Mouse (Mus musculus) v-Abl transformed pro-B cells (cell line): ENCODE data around the gene Eif4g1.

Source experiments
- in situ Hi-C, 2 experiments: fragments of 400-800 bp; cut with MboI; formaldehyde crosslinking; loops; one replicate each; pipeline ENCODE4 v1.15.1; 2025; ENCODE audit not compliant: unreplicated experiment in 2 of 2

Eif4g1 gene

DNA sequence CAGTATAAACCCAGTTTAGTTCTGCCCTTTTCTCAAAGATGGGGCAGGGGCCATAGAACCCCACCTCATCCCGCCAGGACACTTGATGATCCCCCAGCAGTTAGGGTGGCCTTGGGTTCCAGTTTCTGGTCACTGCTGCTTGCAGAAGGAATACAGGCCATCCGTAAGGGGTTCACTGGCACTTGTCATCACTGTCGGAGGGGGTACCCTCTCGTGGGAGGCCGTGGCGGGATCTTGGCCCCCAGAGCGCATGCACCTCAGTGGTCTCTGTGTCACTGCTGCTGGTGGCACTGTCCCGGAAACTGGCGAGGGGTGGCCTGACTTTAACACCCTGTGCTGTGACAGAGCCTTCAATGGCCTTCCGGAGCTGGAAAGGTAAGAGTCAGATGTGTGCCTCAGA, 35.0 kb downstream of the Eif4g1 start:
- in situ Hi-C loops: loop anchor here (10.0 to 25.0 kb wide), 5 partner anchors 484 to 1559 kb away; partner anchors contain the start of genes Senp2 (in 1 of the 2) and Tra2b (in 1 of the 2)

- in situ Hi-C loops: loop anchor here (10.0 to 25.0 kb wide), 5 partner anchors 483 to 1558 kb away; partner anchors contain the start of genes Senp2 (in 1 of the 2) and Tra2b (in 1 of the 2)
These were observed 35.7 kb downstream of the Eif4g1 start for GRCm38 (mm10) chr16:20703699-20704400.

GRCm38 (mm10) chr16:20705786-20706185, 37.7 kb downstream of the Eif4g1 start:
- in situ Hi-C loops: loop anchor here (10.0 to 25.0 kb wide), 5 partner anchors 482 to 1557 kb away; partner anchors contain the start of genes Senp2 (in 1 of the 2) and Tra2b (in 1 of the 2)

DNA sequence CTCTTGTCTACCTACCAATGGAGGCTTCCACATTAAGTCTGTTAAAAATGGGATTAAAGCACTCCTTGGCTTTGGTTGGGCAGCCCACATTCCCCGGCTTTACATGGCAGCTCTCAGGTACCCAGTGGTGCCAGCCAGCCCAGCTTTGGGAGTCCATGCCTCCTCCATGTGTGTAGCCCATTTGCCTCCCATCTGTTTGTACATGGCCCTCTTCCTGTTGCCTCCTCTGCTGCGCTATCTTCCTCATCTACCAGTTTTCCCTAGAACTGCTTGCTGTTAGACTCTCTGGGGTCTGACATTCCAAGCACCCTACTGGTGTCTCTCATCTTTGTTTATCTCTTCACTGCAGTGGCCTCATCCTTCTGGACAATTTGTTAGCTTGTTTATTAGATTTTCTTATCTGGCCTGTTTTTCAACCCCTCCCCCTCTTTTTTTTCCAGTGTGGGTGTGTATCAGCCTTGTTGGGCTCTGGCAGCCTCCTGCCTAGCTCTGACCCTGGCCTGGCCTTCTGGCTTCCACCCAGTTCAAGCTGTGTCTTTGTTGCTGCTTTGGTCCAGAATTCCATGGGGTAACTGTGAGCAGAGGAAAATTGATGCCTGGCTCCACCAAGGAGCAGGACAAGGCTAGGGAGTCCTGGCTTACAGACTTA, 38.4 kb downstream of the Eif4g1 start:
- in situ Hi-C loops: loop anchor here (10.0 to 25.0 kb wide), 5 partner anchors 481 to 1556 kb away; partner anchors contain the start of genes Senp2 (in 1 of the 2) and Tra2b (in 1 of the 2)

GRCm38 (mm10) chr16:20708220-20708938, 40.3 kb downstream of the Eif4g1 start:
- in situ Hi-C loops: loop anchor here (10.0 to 25.0 kb wide), 5 partner anchors 479 to 1554 kb away; partner anchors contain the start of genes Senp2 (in 1 of the 2) and Tra2b (in 1 of the 2)

DNA sequence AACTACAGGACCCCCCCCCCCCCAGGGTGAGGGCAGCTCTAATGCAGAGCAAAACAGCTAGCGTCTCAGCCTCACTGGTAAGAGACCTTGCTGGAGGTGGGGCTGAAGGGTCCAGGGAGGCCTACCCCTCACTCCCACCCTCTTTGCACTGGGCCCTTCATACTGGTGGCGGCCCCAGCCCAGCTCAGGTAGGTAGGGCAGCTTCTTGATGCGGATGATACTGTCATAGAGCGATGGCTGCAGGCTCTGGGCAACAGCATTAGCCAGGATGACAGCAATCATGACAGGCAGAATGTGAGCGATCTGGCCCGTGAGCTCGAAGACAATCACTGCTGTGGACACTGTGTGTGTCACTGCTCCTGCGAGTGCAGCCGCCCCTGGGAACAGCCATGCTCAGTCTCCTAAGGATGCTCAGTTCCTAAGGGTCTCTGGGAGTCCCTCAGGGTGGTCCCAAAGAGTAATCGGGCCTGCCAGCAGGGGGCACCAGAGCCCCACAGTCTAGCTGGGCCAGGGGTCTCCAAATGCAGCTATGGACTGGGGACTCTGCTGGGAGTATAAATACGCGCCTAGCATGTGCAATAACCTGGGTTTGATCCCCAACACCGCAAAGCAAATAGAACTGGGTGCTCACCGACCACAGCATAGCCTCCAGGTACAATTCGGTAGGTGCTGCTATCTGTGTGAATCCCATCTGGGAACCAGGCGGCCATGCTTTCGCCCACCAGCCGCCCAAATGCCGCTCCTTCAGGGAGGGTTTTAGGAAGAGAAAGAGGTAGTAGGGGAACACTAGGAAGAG, 41.0 kb downstream of the Eif4g1 start:
- in situ Hi-C loops: loop anchor here (10.0 to 25.0 kb wide), 5 partner anchors 478 to 1553 kb away; partner anchors contain the start of genes Senp2 (in 1 of the 2) and Tra2b (in 1 of the 2)

- in situ Hi-C loops: loop anchor here (5.0 to 25.0 kb wide), 6 partner anchors 52 to 1552 kb away; partner anchors contain the start of genes Senp2 (in 1 of the 2) and Tra2b (in 1 of the 2)
These were observed 42.3 kb downstream of the Eif4g1 start for GRCm38 (mm10) chr16:20710370-20710769.

DNA sequence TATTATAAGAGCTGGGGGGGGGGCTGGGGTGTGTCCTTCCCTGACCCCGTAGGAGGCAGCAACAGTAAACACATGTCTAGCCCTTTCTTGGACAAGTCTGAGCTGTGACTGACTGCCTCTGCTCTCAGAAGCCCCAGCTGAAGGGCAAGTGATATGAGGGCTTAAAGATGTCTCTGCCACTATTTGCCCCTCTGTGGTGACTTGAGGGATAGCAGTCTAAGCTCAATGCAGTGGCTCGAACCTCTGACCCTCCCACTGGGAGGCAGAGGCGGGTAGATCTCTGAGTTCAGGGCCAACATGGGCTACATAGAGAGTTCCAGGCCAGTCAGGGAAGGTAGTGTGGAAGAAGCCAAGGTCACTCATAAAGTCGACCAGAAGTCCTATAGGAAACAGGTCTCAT, 42.7 kb downstream of the Eif4g1 start:
- in situ Hi-C loops: loop anchor here (5.0 to 25.0 kb wide), 6 partner anchors 51 to 1551 kb away; partner anchors contain the start of genes Senp2 (in 1 of the 2) and Tra2b (in 1 of the 2)

DNA sequence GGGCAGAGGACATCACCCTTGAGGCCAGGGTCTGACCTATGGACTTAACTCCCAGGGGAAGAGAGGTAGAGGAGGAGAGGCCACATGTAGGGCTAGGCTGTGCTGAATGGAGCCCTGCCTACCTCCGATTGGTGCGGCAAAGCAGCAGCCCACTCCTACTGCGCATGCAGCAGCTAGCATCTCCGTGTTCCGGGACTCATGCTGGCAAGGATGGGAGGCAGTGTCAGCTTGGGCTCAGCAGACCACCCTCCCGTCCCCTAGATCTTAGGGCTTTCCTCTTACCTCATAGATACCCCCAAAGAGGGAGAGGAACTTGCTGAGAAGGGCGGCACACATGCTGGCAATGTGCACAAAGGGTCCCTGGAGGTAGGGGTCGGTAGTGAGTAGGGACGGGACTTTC, 44.1 kb downstream of the Eif4g1 start:
- in situ Hi-C loops: loop anchor here (5.0 to 25.0 kb wide), 6 partner anchors 50 to 1550 kb away; partner anchors contain the start of genes Senp2 (in 1 of the 2) and Tra2b (in 1 of the 2)

- in situ Hi-C loops: loop anchor here (5.0 to 25.0 kb wide), 6 partner anchors 49 to 1549 kb away; partner anchors contain the start of genes Senp2 (in 1 of the 2) and Tra2b (in 1 of the 2)
These were observed 44.8 kb downstream of the Eif4g1 start for GRCm38 (mm10) chr16:20712889-20713288.

DNA sequence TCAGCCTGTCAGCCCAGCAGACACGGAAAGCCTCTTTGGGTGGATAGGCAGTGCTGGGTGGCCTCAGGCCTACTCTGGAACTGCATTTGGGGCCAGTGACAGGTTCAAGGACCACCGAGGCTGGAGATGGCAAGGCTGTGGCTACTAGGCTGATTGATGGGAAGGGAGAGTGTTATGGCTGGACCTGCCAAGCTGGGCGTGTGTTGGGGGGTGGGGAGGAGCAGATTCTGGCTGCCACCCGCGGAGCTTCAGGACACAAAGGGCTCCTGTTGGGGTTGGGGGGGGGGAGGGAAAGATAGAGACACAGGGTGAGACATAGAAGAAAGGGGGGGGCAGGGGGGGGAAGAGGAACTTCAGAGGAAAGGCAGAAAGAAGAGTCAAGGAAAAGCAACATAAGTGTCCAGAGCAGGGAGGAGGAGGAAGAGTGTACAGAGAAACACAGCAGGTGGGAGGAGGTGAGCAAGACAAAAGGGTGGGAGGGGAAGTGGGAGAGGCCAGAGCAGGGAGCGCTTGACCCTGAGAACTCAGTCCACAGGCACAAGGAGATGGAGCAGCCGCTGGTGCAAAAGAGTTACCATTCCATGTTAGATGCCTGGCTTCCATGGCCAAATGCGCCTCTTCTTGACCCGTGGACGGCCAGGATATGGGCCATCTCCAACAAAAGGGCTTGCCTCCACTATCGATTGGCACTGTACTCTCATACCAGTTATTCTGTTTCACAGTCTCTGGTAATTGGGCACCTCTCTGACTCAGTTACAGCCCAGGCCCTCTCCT, 46.4 kb downstream of the Eif4g1 start:
- in situ Hi-C loops: loop anchor here (5.0 to 25.0 kb wide), 6 partner anchors 48 to 1548 kb away; partner anchors contain the start of genes Senp2 (in 1 of the 2) and Tra2b (in 1 of the 2)

- in situ Hi-C loops: loop anchor here (5.0 to 25.0 kb wide), 6 partner anchors 47 to 1547 kb away; partner anchors contain the start of genes Senp2 (in 1 of the 2) and Tra2b (in 1 of the 2)
These were observed 47.0 kb downstream of the Eif4g1 start for GRCm38 (mm10) chr16:20715161-20715560.

DNA sequence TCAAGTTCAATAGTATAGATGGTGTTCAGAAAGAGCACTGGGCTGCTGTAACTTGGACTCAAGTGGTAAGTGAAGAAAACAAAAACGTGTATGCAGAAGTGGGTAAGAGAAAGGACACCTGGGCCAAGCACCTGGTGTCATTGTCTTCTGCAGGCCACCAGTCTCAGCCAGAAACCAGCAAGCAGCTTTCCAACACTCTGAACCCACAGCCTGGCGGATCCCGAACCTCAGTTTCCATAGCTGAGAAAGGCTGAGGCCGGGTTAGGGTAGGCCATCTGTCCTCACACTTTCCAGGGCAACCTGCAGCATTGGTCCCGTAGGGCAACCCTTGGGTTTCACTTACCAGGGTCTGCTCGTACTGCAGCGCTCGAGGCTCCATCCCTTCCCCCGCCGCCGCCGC, 47.5 kb downstream of the Eif4g1 start:
- in situ Hi-C loops: loop anchor here (5.0 to 25.0 kb wide), 6 partner anchors 47 to 1547 kb away; partner anchors contain the start of genes Senp2 (in 1 of the 2) and Tra2b (in 1 of the 2)

DNA sequence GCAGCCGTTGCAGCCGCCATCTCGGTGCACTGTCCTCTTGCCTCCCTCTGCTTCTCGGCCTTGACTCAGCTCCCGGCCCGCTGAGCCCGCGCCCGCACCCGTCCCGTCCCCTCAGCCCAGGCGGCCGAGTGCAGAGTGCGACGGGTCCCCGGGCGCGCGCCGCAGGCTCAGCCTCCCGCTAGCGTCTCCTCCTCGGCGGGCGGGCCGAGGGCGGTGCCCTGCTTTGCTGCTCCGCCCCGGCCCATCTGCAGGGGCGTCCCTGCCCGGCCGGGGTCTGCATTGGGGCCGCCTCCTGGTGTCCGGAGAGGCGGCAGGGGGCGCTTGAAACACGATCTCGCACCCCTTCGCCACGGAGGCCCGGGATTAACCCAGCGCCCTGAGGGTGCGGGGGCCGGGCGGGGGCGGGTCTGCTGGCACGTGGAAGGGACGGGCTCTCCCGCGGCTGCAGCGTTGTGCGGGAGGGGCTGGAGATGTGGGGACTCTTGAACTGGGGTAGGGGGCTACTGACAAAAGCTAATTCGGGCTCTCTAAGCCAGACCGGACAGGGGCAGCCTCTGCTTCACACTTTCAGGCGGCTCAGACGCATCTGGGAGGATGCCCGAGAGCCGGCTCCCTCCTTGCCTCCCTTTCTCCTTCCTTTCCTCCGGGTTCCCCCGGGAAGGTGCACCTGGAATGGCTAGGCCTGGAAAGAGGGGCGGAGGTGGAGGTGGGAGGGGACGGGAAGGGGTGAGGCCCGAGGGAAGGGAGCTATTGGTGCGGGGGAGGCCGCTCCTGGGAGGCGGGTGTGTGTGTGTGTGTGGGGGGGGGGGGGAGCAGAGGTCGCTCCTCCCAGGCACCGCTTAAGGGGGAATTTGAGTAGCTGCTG, 48.1 kb downstream of the Eif4g1 start:
- in situ Hi-C loops: loop anchor here (5.0 to 25.0 kb wide), 6 partner anchors 46 to 1546 kb away; partner anchors contain the start of genes Senp2 (in 1 of the 2) and Tra2b (in 1 of the 2)

GRCm38 (mm10) chr16:20716841-20717180, 48.7 kb downstream of the Eif4g1 start:
- in situ Hi-C loops: loop anchor here (5.0 to 25.0 kb wide), 6 partner anchors 45 to 1545 kb away; partner anchors contain the start of genes Senp2 (in 1 of the 2) and Tra2b (in 1 of the 2)

GRCm38 (mm10) chr16:20717181-20717977, 49.3 kb downstream of the Eif4g1 start, which contains the start of the genes Polr2h and Clcn2:
Gene Polr2h, plus strand, starts transcription at chr16:20717665.
Gene Clcn2, minus strand, starts transcription at chr16:20717746.
- in situ Hi-C loops: loop anchor here (5.0 to 25.0 kb wide), 6 partner anchors 45 to 1545 kb away; partner anchors contain the start of genes Senp2 (in 1 of the 2) and Tra2b (in 1 of the 2)
